Mouse (Mus musculus) thymus, postnatal 4 days (tissue): ENCODE results near the gene Zfp503.

Experiments used
- DNase-seq: peaks from one replicate; pipeline ENCODE4 v3.0.0; 2021

Zfp503 gene

DNA sequence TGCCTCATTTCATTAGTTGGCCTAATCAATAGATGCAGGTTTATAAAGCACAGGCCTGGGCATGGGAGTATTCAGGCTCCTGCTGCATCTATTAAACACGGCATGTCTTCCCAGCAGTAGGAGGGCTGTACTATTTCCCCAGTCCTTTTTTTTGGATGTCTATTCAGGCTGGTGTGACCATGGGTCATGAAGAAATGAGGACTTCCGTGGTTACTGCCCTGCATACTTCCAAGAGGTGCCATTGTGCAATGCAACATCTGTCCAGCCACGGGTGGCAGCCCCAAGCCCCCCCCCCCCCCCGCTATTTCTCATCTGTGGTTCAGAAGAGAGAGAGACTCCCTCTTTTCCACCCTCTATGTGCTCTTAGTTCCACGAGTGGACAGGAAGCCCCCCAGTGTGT lies 23.1 kb downstream of the Zfp503 start:
- DNase-seq, result no peak

GRCm38 (mm10) chr14:21962381-21963050 lies 26.9 kb downstream of the Zfp503 start:
- no peak for DNase-seq

DNA sequence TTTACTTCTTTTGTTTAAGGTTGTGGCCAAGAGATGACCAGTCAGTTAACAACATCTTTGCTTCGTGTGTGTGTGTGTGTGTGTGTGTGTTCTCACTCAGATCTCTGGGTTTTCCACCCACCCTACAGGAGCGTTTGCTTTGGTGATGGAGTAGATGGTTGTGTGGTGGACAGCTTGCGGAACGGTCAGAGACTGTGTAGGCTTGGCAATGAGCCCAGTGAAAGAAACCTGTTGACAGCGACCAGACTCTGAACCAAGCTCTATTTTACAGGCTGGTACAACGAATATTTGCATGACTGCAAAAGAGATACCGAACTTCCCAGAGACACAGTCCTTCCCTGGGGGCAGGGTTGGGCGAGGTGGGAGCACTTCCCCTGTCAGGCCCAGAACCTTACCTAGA lies 30.2 kb downstream of the Zfp503 start:
- DNase-seq, result no peak

- DNase-seq, result no peak
Observed at GRCm38 (mm10) chr14:21958643-21959042, 30.8 kb downstream of the Zfp503 start.

DNA sequence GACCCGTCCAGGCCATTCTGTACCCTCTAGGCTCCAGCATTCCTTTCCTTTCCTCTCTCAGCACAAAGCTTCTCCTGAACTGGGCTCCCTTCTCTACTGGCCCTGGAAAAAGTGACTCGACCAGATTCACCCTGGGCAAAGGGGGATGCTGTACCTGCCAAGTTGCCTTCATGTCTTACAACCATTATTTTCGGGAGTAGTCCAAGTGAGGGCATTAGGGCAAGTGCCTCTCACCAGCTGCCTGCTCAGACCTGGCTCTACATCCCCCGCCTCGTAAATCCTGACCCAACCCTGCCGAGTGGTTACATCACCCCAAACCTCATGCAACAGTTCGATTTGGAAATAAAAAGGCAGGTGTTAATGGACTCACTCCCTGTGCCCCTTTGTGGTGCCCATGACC lies 36.9 kb downstream of the Zfp503 start:
- no peak for DNase-seq

- DNase-seq, result no peak
Observed at GRCm38 (mm10) chr14:21951896-21952523, 37.4 kb downstream of the Zfp503 start.

DNA sequence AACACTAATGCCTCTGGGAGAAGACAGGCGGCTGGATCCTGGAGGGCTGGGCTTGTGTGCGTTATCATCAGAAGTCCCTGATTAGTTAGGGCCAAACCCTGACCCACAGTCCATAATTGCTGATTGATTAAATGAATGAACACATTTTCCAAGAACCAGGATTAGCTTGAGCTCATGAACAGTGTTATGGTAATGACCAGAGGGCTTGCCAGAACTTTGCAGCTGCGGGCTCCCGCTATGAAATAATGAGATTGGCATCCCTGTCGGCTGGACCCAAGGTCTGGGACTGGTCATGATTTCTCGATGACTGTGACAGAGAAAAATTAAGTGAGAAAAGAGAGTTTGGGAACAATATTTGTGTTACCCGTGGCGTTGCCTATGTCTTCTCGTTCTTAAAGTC lies 44.5 kb downstream of the Zfp503 start:
- no peak for DNase-seq

GRCm38 (mm10) chr14:21941581-21941980 lies 47.8 kb downstream of the Zfp503 start:
- DNase-seq, result no peak

DNA sequence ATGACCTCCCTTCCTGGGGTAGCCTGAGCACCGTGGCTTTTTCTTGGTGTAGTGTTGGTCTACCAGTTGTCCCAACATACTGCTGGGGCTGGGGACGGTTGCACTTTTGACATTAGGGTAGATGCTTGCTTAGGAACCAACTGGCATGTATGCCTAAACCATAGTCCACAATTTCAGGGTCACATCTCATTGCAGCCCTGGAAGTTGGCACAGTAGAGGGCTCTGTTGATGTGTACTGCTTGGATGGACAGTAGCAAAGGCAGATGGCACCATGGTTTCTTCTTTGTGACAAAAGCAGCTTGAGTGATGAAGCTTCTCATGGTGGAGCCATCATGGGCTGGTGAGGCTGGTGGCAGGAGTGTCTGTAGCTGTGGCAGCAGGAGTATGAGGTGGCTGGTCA lies 52.3 kb downstream of the Zfp503 start:
- DNase-seq, result no peak

DNA sequence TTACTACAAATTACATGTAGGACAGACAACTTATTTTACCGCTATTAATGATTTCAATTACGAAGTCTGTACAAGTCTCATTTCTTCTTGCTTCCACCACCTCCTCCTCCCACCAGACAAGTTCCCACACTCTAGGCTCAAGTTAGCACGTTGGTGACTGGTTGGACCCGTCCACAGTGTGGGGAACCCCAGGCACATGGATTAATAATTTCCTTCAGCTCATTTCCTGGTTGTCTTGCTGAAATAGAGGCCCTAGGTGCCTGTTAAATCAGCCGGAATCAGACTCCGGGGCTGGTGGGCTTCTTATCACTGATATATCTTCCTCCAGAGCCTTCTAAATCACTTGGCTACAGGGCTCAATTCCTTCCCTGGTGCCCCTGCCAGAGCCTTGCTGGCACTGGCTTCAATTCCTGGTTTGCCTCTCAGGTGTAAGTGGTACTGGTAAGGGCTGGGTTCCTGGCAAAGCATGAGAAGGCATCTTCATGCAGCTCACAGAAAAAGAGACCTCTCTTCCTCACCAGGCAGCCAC lies 53.2 kb downstream of the Zfp503 start:
- no peak for DNase-seq
